ENCODE assay signal across 24 mouse cellular contexts in the genomic region with DNA sequence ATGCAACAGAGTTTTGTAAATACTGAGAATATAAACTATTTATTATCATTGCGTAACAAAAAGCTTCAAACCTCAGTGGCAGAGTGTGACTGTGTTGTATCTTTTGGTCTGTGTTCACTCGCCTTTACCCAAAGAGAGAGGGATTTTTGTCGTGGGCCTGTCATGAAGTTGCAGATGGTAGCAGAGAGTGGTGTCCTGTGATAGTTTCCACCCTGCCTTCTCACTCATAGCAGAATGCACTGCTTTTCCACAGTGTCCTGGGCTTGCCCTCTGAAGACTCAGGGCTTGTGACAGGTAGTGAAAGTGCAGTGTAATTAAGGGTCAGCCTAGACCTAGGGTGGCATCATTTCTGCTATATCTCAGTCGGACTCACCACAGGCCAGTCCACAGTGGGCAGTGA.
"Had no signal": no experiment of that assay in that cellular context is flagged by ENCODE, and none has a peak within 500 bp of the region (broad histone marks: within the 10 kb centered on the region; RNA-seq: fewer than 3 reads in every experiment).

No protein-coding gene starts in this region.

- H3K27ac ChIP-seq: gastrocnemius, adult 2 months; hindbrain, embryonic 13.5 days; hindbrain, embryonic 15.5 days; hindbrain, postnatal 0 days; kidney, embryonic 15.5 days; kidney, postnatal 0 days; left cerebral cortex, adult 2 months; limb, embryonic 10.5 days; limb, embryonic 12.5 days; liver, embryonic 13.5 days had no signal

- DNase-seq: gastrocnemius, adult 2 months; gastrocnemius, postnatal 10 days; gastrocnemius, postnatal 25 days; heart, adult 18-20 months; heart, postnatal 10 days; heart, postnatal 36 days; kidney, adult 11 months; kidney, adult 2 months; kidney, adult 9 months; kidney, postnatal 14 days; kidney, postnatal 36 days; liver; liver, embryonic 13.5 days had no signal

- ATAC-seq: hindbrain, postnatal 0 days; intestine, embryonic 16.5 days had no signal

- H3K4me3 ChIP-seq: gastrocnemius, adult 2 months; hindbrain, embryonic 13.5 days; hindbrain, embryonic 15.5 days; kidney, embryonic 15.5 days; left cerebral cortex, adult 2 months; limb, embryonic 10.5 days; limb, embryonic 12.5 days; liver, embryonic 13.5 days had no signal

- H3K27me3 ChIP-seq: hindbrain, embryonic 13.5 days; hindbrain, embryonic 15.5 days; kidney, embryonic 15.5 days; limb, embryonic 12.5 days; liver, embryonic 13.5 days had no signal

- H3K4me2 ChIP-seq: heart, embryonic 11.5 days; hindbrain, embryonic 13.5 days; hindbrain, embryonic 15.5 days; kidney, embryonic 15.5 days; limb, embryonic 12.5 days; liver, embryonic 11.5 days; liver, embryonic 13.5 days had no signal

- H3K9me3 ChIP-seq: hindbrain, embryonic 13.5 days; hindbrain, embryonic 15.5 days; kidney, embryonic 15.5 days; limb, embryonic 10.5 days; limb, embryonic 12.5 days; liver, embryonic 13.5 days had no signal

- H3K9ac ChIP-seq: hindbrain, embryonic 13.5 days; hindbrain, embryonic 15.5 days; kidney, embryonic 15.5 days; limb, embryonic 12.5 days; liver, embryonic 13.5 days had no signal
